In genomic region chr17:67916901-67917300, GRCm38 (mm10) we compare ENCODE assay signal across 14 mouse cellular contexts.
"Had no signal": no experiment of that assay in that cellular context is flagged by ENCODE, and none has a peak within 500 bp of the region (broad histone marks: within the 10 kb centered on the region; RNA-seq: fewer than 3 reads in every experiment).

No protein-coding gene starts in this region.

- H3K27me3 ChIP-seq: liver, embryonic 15.5 days; megakaryocyte, embryonic 14.5 days; midbrain, embryonic 12.5 days; neural tube, embryonic 12.5 days had no signal

- H3K4me1 ChIP-seq: liver, embryonic 15.5 days; megakaryocyte, embryonic 14.5 days; midbrain, embryonic 12.5 days; neural tube, embryonic 12.5 days had no signal

- H3K36me3 ChIP-seq: liver, embryonic 15.5 days; midbrain, embryonic 12.5 days; neural tube, embryonic 12.5 days had no signal

- H3K4me3 ChIP-seq: liver, embryonic 15.5 days; megakaryocyte, embryonic 14.5 days; midbrain, embryonic 12.5 days; neural tube, embryonic 12.5 days had no signal

- ATAC-seq: liver, postnatal 0 days had no signal

- H3K27ac ChIP-seq: liver, embryonic 15.5 days; macrophage; midbrain, embryonic 12.5 days; neural tube, embryonic 12.5 days had no signal

- H3K9me3 ChIP-seq: liver, embryonic 15.5 days; midbrain, embryonic 12.5 days; neural tube, embryonic 12.5 days had no signal

- H3K4me2 ChIP-seq: liver, embryonic 15.5 days; lung, embryonic 14.5 days; midbrain, embryonic 12.5 days; neural tube, embryonic 12.5 days had no signal

- DNase-seq: liver, postnatal 0 days; lung, embryonic 14.5 days; lung, postnatal 14 days; lung, postnatal 36 days; midbrain, embryonic 14.5 days; right cerebral cortex, postnatal 14 days; thymus, adult 18-20 months; thymus, postnatal 14 days; thymus, postnatal 36 days had no signal

- H3K9ac ChIP-seq: liver, embryonic 15.5 days; liver, postnatal 0 days; lung, embryonic 14.5 days; midbrain, embryonic 12.5 days; neural tube, embryonic 12.5 days had no signal
